Mouse (Mus musculus) urinary bladder, postnatal 10 days (tissue): ENCODE data around the gene Kif22.

Source experiments
- DNase-seq: peaks from one replicate; pipeline ENCODE4 v3.0.0; 2022; ENCODE audit warnings: low spot score

Kif22 gene

GRCm38 (mm10) chr7:126984667-126985444 is 57.4 kb downstream of the Kif22 start:
- DNase-seq: no peak

GRCm38 (mm10) chr7:126983113-126983512 is 59.2 kb downstream of the Kif22 start:
- DNase-seq: no peak

GRCm38 (mm10) chr7:126982054-126982453 is 60.2 kb downstream of the Kif22 start:
- DNase-seq: no peak

GRCm38 (mm10) chr7:126981601-126982000 is 60.7 kb downstream of the Kif22 start:
- DNase-seq: no peak

GRCm38 (mm10) chr7:126978841-126979240 is 63.4 kb downstream of the Kif22 start:
- DNase-seq: no peak
